Mouse (Mus musculus) regulatory T cell (primary cell): Measurements from ENCODE around the gene Syndig1l.

Experiments
- in situ Hi-C: fragments of 300-600 bp; cut with MboI, MseI; formaldehyde crosslinking; loops from one replicate; pipeline ENCODE4 v1.15.1; 2025; ENCODE audit warnings: high pct_unique_total_duplicates

Gene Syndig1l

GRCm38 (mm10) chr12:84698319-84699081 is at the start of gene Syndig1l:
TSS of gene Syndig1l (minus strand) at chr12:84698831.
- in situ Hi-C loops, result no loop called here

GRCm38 (mm10) chr12:84748134-84748533 is 49.5 kb upstream of the Syndig1l start:
- in situ Hi-C loops, result no loop called here

GRCm38 (mm10) chr12:84745700-84746099 is 47.1 kb upstream of the Syndig1l start:
- in situ Hi-C loops, result no loop called here

DNA sequence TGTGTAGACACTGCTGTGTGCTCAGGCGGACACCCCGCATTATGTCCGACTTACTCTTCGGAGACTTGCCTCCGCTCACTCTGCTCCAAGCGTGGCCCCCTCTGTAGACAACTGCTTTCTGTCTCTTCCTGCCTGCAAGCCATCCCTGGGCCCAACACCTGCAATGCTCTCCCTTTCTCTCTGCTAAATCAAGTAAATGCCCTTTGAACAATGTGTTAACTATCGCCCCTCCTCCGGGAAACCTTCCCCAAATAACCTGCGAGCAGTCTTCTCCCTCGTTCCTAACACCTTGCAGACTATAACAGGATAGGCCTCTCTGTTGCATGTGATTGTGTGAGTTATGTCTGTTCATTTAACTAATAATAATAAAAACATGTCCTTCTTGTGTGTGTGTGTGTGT is 44.9 kb upstream of the Syndig1l start:
- in situ Hi-C loops, result no loop called here

DNA sequence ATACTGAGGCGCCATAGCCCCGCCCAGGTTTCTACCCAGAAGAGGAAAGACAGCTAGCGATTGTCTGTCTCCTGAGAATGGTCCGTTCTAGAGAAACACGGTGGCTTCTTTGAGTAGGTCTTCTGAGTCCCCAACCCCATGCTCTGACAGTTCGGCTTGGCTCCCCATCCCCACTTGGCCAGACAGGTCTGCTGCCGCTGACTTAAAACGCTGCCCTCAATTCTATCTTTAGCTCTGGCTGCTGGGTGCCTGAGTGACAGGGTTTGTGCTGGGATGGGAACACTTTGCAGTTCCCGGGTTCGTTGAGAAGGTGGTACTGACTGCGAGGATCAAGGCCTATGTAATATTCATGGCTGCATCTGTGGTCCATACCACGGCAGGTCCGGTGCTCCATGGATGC is 34.7 kb upstream of the Syndig1l start:
- in situ Hi-C loops, result no loop called here

DNA sequence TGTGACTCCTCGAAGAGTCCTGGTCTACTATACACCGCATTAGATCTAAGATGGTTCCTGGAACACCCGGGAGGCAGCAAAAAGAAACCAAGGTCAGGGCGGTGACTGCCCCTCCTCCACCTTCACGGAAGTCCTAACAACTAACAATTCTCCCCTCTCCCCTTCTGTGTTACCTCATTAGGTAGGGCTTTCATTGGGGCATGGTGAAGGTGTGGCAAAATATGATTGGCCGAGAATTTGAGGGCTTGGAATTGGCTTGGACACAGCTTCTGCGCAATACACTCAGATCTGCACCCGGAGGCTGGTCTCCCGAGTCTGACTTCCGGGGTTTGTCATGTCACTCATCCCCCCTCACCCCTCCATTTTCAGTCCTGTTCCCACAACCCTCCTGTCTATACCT is 29.8 kb upstream of the Syndig1l start:
- in situ Hi-C loops, result no loop called here

DNA sequence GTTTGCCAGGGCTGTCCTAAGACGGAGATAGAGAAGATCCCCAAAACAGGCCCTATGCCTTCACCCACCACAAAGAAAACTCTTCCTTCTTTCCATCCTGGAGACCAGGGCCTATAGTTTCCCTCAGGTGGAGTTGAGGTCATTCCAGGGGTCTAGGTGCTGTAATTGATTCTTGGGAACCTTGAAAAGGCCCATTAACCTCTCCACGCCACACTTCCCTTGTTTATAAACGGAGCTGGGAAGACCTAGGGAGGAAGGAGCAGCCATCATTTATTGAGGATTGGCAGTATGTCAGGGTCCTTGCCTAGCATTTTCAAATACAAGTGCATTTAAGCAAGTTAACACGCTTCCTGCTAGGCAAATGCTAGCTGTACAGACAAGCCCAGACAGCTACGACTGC is 28.8 kb upstream of the Syndig1l start:
- in situ Hi-C loops, result no loop called here

GRCm38 (mm10) chr12:84726986-84727385 is 28.4 kb upstream of the Syndig1l start:
- in situ Hi-C loops, result no loop called here

GRCm38 (mm10) chr12:84726391-84726790 is 27.8 kb upstream of the Syndig1l start:
- in situ Hi-C loops, result no loop called here

DNA sequence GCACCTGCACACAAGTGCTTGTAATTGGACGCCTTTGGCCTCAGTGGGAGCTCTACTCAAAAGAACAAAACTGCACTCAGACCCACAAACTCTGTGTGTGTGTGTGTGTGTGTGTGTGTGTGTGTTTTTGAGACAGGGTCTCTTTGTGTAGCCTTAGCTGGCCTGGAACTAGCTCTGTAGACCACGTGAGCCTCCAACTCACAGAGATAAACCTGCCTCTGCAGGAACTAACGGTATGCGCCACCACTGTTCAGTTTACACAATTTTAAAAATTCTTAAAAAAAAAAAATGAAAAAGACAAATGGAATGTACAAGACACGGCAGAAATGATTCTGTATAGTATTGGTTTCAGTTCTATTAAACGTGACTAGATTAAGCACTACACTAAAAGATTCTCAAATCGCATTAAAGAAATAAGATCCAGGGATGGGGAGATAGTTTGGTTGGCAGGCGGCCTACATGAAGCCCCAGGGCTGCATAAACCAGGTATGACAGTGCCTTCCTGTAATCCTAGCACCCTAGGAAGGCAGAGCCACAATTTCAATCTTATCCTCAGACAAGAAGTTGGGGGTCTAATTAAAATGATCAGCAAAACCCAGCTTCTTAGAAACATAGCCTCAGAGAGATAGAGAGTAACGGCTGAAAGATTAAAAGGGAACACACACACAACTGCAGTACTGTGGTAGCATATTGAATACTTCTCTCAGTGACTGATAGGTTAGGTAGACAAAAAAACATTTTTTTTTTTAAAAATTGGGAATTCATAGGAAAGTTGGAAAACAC is 20.0 kb upstream of the Syndig1l start:
- in situ Hi-C loops, result no loop called here

GRCm38 (mm10) chr12:84714578-84714977 is 15.9 kb upstream of the Syndig1l start:
- in situ Hi-C loops, result no loop called here

- in situ Hi-C loops, result no loop called here
Measured at GRCm38 (mm10) chr12:84709842-84710439, 11.3 kb upstream of the Syndig1l start.

DNA sequence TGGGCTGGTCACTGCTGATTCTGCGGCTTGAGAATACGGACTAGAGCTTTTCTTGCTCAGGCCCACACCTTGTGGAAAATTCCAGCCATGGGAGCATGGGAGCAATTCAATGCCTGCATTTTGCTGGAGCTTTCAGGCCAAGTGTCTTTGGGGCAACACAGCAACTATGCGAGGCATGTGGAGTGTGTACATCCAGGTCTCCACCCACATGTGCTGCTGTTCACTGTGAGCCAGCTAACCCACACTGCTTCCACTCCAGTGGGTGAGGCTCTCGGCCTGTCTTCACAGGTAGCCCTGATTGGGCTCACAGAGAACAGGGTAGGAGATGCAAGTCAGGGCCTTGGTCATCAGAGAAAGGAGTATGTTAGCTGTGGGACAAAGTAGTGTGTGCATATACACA is 9.2 kb upstream of the Syndig1l start:
- in situ Hi-C loops, result no loop called here

DNA sequence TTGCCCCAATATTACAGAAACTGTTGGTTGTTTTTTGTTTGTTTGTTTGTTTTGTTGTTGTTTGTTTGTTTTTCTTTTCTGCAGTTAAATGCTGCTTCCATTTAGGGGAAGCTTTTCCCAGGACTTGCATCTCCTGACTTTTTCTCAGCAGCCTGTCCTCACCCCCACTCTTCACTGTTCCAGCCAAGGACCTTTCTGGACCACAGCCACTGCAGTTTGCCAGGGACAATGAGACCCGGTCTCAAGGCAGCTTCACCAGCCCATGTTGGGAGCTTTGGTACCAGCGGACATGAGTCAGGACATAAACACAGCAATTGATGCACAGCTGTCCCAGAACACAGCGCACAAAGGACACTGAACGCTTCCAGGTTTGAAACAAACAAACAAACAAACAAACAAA is 8.3 kb upstream of the Syndig1l start:
- in situ Hi-C loops, result no loop called here

DNA sequence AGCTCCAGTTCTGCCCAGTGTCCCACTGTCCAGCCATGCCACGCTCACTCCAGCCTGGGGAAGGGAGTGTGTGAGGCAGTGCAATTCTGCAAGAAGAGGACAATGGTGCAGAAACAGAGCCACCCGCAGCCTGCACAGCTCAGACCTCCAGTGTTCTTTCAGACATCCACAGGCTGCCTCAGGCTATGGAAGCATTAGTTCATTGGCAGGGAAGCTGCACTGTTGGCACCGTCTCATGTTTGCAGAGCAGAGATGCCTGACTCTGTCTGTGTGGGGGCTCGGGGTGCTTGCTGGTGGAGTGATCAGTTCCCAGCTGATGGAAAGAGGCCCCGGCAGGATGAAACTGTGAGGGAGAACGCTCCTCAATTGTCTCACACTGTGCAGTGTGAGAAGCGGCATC is 4.0 kb upstream of the Syndig1l start:
- in situ Hi-C loops, result no loop called here

GRCm38 (mm10) chr12:84692141-84692540 is 6.5 kb downstream of the Syndig1l start:
- in situ Hi-C loops, result no loop called here

GRCm38 (mm10) chr12:84691347-84691746 is 7.3 kb downstream of the Syndig1l start:
- in situ Hi-C loops, result no loop called here

DNA sequence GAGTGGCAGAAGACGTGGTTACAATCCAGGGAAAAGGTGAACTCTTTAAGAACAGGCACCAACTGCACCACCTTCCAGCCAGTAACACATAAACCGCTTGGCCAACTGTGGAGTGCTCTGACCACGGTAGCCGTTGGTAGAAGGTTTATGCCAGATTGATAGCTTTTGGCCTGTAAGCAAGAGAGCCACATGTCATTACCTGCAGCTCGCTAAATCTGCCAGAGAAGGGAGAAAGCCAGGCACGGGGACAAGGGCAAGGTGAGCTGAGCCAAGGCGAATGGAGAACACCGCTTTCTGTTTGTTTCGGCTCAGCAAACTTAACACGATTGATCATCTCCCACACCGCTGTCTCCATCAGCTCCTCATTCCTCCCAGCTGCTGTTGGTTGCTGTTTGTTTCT is 9.6 kb downstream of the Syndig1l start:
- in situ Hi-C loops, result no loop called here

- in situ Hi-C loops, result no loop called here
Measured at GRCm38 (mm10) chr12:84687531-84687930, 11.1 kb downstream of the Syndig1l start.

DNA sequence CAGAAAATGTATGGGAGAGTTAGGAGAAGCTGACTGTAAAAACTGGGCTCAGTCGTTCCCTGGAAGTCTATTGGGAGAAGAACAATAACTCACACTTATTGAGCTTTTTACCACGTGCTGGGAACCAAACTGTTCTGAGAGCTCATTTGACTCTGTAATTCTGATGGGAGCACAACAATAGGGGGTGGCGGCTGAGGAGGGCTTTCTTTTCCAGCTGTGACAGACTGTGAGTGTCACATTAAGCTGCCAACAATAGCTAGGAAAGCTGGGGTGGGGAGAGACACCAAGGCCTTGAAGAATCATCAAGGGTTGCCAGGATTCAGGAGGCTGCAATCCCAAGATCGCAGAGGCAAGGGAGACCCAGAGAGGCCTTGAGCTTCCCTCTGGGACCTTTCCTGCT is 12.5 kb downstream of the Syndig1l start:
- in situ Hi-C loops, result no loop called here

DNA sequence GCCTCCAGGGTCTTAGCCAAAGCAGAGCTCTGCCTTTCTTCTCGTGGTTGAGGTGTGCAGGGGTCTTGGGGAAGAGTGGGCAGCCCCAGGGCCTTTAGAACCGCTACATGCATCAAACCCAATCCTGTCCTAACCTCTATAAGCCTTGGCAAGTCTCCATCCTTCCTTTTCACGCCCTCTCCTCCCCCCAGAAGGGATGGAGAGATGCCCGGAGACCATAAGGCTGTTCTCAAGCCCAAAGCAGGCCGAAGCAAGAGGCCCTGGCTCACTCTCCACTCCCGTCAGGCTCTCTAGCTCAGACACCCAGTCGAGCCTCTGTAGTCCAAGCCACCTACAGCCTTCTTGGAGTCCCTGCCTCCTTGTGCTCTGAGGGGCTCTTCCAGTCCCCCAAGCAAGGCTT is 14.1 kb downstream of the Syndig1l start:
- in situ Hi-C loops, result no loop called here

DNA sequence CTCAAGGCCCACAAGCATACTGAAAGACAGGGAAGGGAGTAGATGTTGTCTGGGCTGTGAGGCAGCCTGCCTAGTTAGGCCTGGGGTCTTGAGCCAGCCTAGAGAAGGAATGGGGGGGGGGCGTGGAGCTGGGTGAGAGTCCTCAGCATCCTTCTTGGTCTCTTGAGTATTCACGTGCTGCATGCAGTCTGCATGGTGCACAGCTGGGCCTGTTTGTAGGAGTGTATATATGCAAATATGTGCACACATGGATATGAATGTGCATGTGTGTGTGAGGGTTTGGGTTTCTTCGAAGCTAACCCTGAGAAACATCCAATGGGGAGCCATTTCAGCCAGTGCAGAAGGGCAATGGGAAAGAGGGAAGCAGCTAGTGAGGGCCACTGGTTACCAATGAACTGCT is 22.6 kb downstream of the Syndig1l start:
- in situ Hi-C loops, result no loop called here
